Mouse (Mus musculus): ENCODE data around the gene Nop53. TPM values are rescaled to one million over a fixed set of nuclear protein-coding genes. Genes with fewer than 3 reads are reported as not detected.

The Nop53 gene
- 128 and 148 TPM in 2 replicates for polyA plus RNA-seq (2015; fragmentation: Nextera tagmentation; extraction: Ambion mirVana)

- 2% methylated on average over 59 of the region's 59 CpGs for WGBS
- H3K27me3 ChIP-seq: no peaks in the 10 kb centered on the region
- H3K4me2 ChIP-seq: peak within 1 kb of the TSS; percentile 72
- H3K36me3 ChIP-seq: peaks cover 34% of the 10 kb centered on the region
- H3K4me1 ChIP-seq (replicated peaks): peaks cover 22% of the 10 kb centered on the region
- H3K9ac ChIP-seq: peak within 1 kb of the TSS; percentile 80
- peak within 1 kb of the TSS; percentile 97 for H3K27ac ChIP-seq (replicated peaks)
- H3K4me3 ChIP-seq: peak within 1 kb of the TSS; percentile 75
- H3K9me3 ChIP-seq: no peaks in the 10 kb centered on the region
- peak; percentile 94 for ATAC-seq (ENCODE audit: low read depth)
Observed at GRCm38 (mm10) chr7:15945721-15946536, at the start of gene Nop53. Gene Nop53, minus strand, starts transcription at chr7:15946074.

GRCm38 (mm10) chr7:15993789-15994188 is 47.9 kb upstream of the Nop53 start:
- peaks cover 80% of the 10 kb centered on the region for H3K36me3 ChIP-seq
- no peak overlapping the region for H3K4me3 ChIP-seq
- no peaks in the 10 kb centered on the region for H3K27me3 ChIP-seq
- H3K4me1 ChIP-seq (replicated peaks): no peaks in the 10 kb centered on the region
- H3K9me3 ChIP-seq: no peaks in the 10 kb centered on the region
- ATAC-seq (ENCODE audit: low read depth): no peak
- no peak overlapping the region for H3K9ac ChIP-seq
- WGBS: 93% methylated on average over 4 of the region's 4 CpGs
- H3K27ac ChIP-seq (replicated peaks): no peak overlapping the region
- no peak overlapping the region for H3K4me2 ChIP-seq

- Histone ChIP-seq H3K4me2 (no peak overlapping the region), H3K4me3 (no peak overlapping the region), H3K4me1 (replicated peaks) (no peaks in the 10 kb centered on the region), H3K9me3 (no peaks in the 10 kb centered on the region), H3K27ac (replicated peaks) (no peak overlapping the region), H3K36me3 (peaks cover 85% of the 10 kb centered on the region), H3K9ac (no peak overlapping the region), H3K27me3 (no peaks in the 10 kb centered on the region)
- ATAC-seq (ENCODE audit: low read depth): no peak
- WGBS: 96% methylated on average over 3 of the region's 3 CpGs
Observed at GRCm38 (mm10) chr7:15993152-15993551, 47.3 kb upstream of the Nop53 start.

GRCm38 (mm10) chr7:15991764-15992163 is 45.9 kb upstream of the Nop53 start:
- Histone ChIP-seq H3K4me2 (no peak overlapping the region), H3K9ac (no peak overlapping the region), H3K4me3 (no peak overlapping the region), H3K36me3 (peaks cover 85% of the 10 kb centered on the region), H3K9me3 (no peaks in the 10 kb centered on the region), H3K4me1 (replicated peaks) (no peaks in the 10 kb centered on the region), H3K27ac (replicated peaks) (no peak overlapping the region), H3K27me3 (no peaks in the 10 kb centered on the region)
- WGBS: 94% methylated on average over 3 of the region's 3 CpGs
- no peak for ATAC-seq (ENCODE audit: low read depth)

GRCm38 (mm10) chr7:15987661-15988356 is 41.9 kb upstream of the Nop53 start:
- Histone ChIP-seq H3K36me3 (peaks cover 72% of the 10 kb centered on the region), H3K4me1 (replicated peaks) (no peaks in the 10 kb centered on the region), H3K4me2 (no peak overlapping the region), H3K27ac (replicated peaks) (no peak overlapping the region), H3K9me3 (no peaks in the 10 kb centered on the region), H3K9ac (no peak overlapping the region), H3K4me3 (no peak overlapping the region), H3K27me3 (no peaks in the 10 kb centered on the region)
- ATAC-seq (ENCODE audit: low read depth): no peak
- WGBS: 97% methylated on average over 16 of the region's 16 CpGs

GRCm38 (mm10) chr7:15982729-15983407 is 37.0 kb upstream of the Nop53 start:
- no peaks in the 10 kb centered on the region for H3K4me1 ChIP-seq (replicated peaks)
- H3K27me3 ChIP-seq: no peaks in the 10 kb centered on the region
- no peaks in the 10 kb centered on the region for H3K9me3 ChIP-seq
- ATAC-seq (ENCODE audit: low read depth): no peak
- H3K27ac ChIP-seq (replicated peaks): no peak overlapping the region
- no peak overlapping the region for H3K9ac ChIP-seq
- no peak overlapping the region for H3K4me2 ChIP-seq
- 43% methylated on average over 4 of the region's 4 CpGs for WGBS
- no peak overlapping the region for H3K4me3 ChIP-seq
- H3K36me3 ChIP-seq: peaks cover 68% of the 10 kb centered on the region

- 90% methylated on average over 4 of the region's 4 CpGs for WGBS
- Histone ChIP-seq H3K9ac (no peak overlapping the region), H3K9me3 (no peaks in the 10 kb centered on the region), H3K4me1 (replicated peaks) (no peaks in the 10 kb centered on the region), H3K36me3 (peaks cover 68% of the 10 kb centered on the region), H3K27ac (replicated peaks) (no peak overlapping the region), H3K27me3 (no peaks in the 10 kb centered on the region), H3K4me3 (no peak overlapping the region), H3K4me2 (no peak overlapping the region)
- no peak for ATAC-seq (ENCODE audit: low read depth)
Observed at GRCm38 (mm10) chr7:15981538-15981937, 35.7 kb upstream of the Nop53 start.

GRCm38 (mm10) chr7:15980246-15980645 is 34.4 kb upstream of the Nop53 start:
- H3K9me3 ChIP-seq: no peaks in the 10 kb centered on the region
- ATAC-seq (ENCODE audit: low read depth): no peak

GRCm38 (mm10) chr7:15975904-15976303 is 30.0 kb upstream of the Nop53 start:
- H3K9ac ChIP-seq: no peak overlapping the region
- 84% methylated on average over 4 of the region's 4 CpGs for WGBS
- H3K9me3 ChIP-seq: no peaks in the 10 kb centered on the region
- H3K4me2 ChIP-seq: no peak overlapping the region
- H3K27ac ChIP-seq (replicated peaks): no peak overlapping the region
- no peak for ATAC-seq (ENCODE audit: low read depth)
- H3K4me1 ChIP-seq (replicated peaks): no peaks in the 10 kb centered on the region
- H3K4me3 ChIP-seq: no peak overlapping the region
- no peaks in the 10 kb centered on the region for H3K27me3 ChIP-seq
- H3K36me3 ChIP-seq: peaks cover 91% of the 10 kb centered on the region

More at GRCm38 (mm10) chr7:15980246-15980645, 34.4 kb upstream of the Nop53 start:
- H3K4me1 ChIP-seq (replicated peaks): no peaks in the 10 kb centered on the region
- no peak overlapping the region for H3K27ac ChIP-seq (replicated peaks)
- 88% methylated on average over 8 of the region's 8 CpGs for WGBS
- no peaks in the 10 kb centered on the region for H3K27me3 ChIP-seq
- no peak overlapping the region for H3K4me2 ChIP-seq
- H3K4me3 ChIP-seq: no peak overlapping the region
- H3K36me3 ChIP-seq: peaks cover 66% of the 10 kb centered on the region
- no peak overlapping the region for H3K9ac ChIP-seq

DNA sequence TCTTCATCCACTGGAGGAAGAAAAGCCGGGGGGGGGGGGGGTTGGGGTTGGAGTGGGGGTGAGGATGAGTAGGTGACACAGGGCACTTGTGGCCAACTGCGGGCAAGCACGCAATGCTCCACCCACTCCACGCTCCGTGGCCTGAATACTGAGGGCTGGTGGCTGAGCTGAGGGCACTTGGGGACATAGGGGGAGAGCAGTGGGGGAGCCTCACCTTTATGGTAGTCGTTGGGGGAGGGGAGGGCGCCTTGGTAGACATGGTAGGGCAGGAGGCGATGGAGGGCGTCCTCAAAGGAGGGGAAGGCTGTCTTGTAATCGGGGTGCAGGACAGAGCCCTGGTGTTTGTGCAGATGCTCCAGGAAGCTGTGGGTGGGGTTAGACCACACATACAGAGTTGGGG is 29.6 kb upstream of the Nop53 start:
- Histone ChIP-seq H3K4me3 (no peak overlapping the region), H3K36me3 (peaks cover 91% of the 10 kb centered on the region)

GRCm38 (mm10) chr7:15974712-15975111 is 28.8 kb upstream of the Nop53 start:
- Histone ChIP-seq H3K4me3 (no peak overlapping the region), H3K9me3 (no peaks in the 10 kb centered on the region), H3K27ac (replicated peaks) (no peak overlapping the region), H3K27me3 (no peaks in the 10 kb centered on the region), H3K9ac (no peak overlapping the region), H3K4me2 (no peak overlapping the region), H3K4me1 (replicated peaks) (no peaks in the 10 kb centered on the region), H3K36me3 (peaks cover 93% of the 10 kb centered on the region)
- ATAC-seq (ENCODE audit: low read depth): no peak
- WGBS: 63% methylated on average over 5 of the region's 5 CpGs

More for the DNA sequence above, 29.6 kb upstream of the Nop53 start:
- no peaks in the 10 kb centered on the region for H3K4me1 ChIP-seq (replicated peaks)
- no peak for ATAC-seq (ENCODE audit: low read depth)
- H3K4me2 ChIP-seq: no peak overlapping the region
- WGBS: 95% methylated on average over 10 of the region's 10 CpGs
- no peak overlapping the region for H3K27ac ChIP-seq (replicated peaks)
- no peaks in the 10 kb centered on the region for H3K9me3 ChIP-seq
- no peak overlapping the region for H3K9ac ChIP-seq
- no peaks in the 10 kb centered on the region for H3K27me3 ChIP-seq

- peaks cover 73% of the 10 kb centered on the region for H3K36me3 ChIP-seq
- H3K9me3 ChIP-seq: no peaks in the 10 kb centered on the region
- no peaks in the 10 kb centered on the region for H3K4me1 ChIP-seq (replicated peaks)
- no peaks in the 10 kb centered on the region for H3K27me3 ChIP-seq
- no peak overlapping the region for H3K27ac ChIP-seq (replicated peaks)
- no peak overlapping the region for H3K9ac ChIP-seq
- WGBS: 54% methylated on average over 25 of the region's 25 CpGs
- ATAC-seq (ENCODE audit: low read depth): no peak
- no peak overlapping the region for H3K4me3 ChIP-seq
- no peak overlapping the region for H3K4me2 ChIP-seq
Observed at GRCm38 (mm10) chr7:15972247-15972646, 26.4 kb upstream of the Nop53 start.
